Mouse (Mus musculus): ENCODE data around the gene Wdr44. TPM values are rescaled to one million over a fixed set of nuclear protein-coding genes. Genes with fewer than 3 reads are reported as not detected.
"Not testable (repeated sequence)": the region's sequence is repeated elsewhere in the genome, so short reads cannot be mapped to it uniquely, and the experiment has no call there.

Wdr44 gene
- polyA plus RNA-seq, 1 experiment from 2014 or later = 11.3 TPM

DNA sequence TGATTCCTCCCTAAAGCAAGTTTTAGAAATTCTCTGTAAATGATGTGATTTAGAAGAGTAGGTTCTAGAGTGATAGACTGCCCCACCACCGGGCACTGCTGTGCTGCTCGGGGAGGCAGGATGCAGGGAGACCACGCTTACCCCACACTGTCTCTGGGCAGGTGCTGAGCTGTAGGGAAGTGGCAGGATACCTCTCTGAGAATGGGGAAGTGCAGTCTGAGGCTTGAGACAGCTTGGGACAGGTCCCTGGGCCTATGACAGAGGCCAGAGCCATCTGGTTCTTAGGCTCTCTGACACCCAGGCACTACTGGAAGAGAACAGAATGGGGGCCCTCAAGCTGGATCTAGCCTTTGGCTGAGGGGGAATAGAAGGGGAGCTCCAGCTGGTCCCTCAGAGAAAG is 114.3 kb downstream of the Wdr44 start:
- WGBS = 86% methylated on average over 3 of the region's 3 CpGs

DNA sequence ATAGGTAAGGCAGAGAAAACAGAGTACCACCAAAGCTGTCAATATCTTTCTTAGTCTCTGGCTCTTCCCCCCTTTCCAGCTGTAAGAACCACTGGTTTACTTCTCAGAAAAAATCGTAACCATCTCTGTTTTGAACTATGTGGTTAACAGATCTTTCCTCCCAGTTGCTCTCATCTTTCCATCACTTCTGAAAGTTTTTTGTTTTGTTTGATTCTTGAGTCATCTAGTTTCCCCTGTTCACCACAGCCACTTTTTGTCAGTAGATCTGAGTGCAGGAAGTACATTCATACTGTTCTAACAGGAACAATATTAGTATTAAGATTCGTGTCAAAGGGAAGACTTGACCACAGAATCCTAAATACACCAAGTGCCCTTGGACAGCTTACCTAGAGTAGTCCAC is 117.5 kb downstream of the Wdr44 start:
- DNase-seq (ENCODE audit: low spot score) (no peak), ATAC-seq (no peak)
- H3K27ac ChIP-seq (ENCODE audit: low read depth, low read length) = no peak overlapping the region
- H3K4me1 ChIP-seq (ENCODE audit: control insufficient read depth, insufficient read depth, low read length) = no peaks in the 10 kb centered on the region
- no peak overlapping the region for H3K9ac ChIP-seq (ENCODE audit: low read length)
- H3K9me3 ChIP-seq (replicated peaks; ENCODE audit: control insufficient read depth, low read length) = no peaks in the 10 kb centered on the region
- H3K4me2 ChIP-seq (ENCODE audit: low read length) = no peak overlapping the region
- no peaks in the 10 kb centered on the region for H3K36me3 ChIP-seq (ENCODE audit: control insufficient read depth, insufficient read depth, low read length)
- H3K27me3 ChIP-seq (replicated peaks; ENCODE audit: control insufficient read depth, insufficient read depth, low read length) = no peaks in the 10 kb centered on the region
- H3K4me3 ChIP-seq (ENCODE audit: low read depth, low read length) = no peak overlapping the region
- 89% methylated on average over 2 of the region's 2 CpGs for WGBS

More for the DNA sequence above, 114.3 kb downstream of the Wdr44 start:
- H3K36me3 ChIP-seq (ENCODE audit: control insufficient read depth, insufficient read depth, low read length) = no peaks in the 10 kb centered on the region
- H3K4me1 ChIP-seq (ENCODE audit: control insufficient read depth, insufficient read depth, low read length) = no peaks in the 10 kb centered on the region
- H3K9me3 ChIP-seq (replicated peaks; ENCODE audit: control insufficient read depth, low read length) = no peaks in the 10 kb centered on the region
- H3K9ac ChIP-seq (ENCODE audit: low read length) = no peak overlapping the region
- no peak overlapping the region for H3K27ac ChIP-seq (ENCODE audit: low read depth, low read length)
- ATAC-seq = no peak
- no peak overlapping the region for H3K4me2 ChIP-seq (ENCODE audit: low read length)
- no peak for DNase-seq (ENCODE audit: low spot score)
- no peak overlapping the region for H3K4me3 ChIP-seq (ENCODE audit: low read depth, low read length)
- H3K27me3 ChIP-seq (replicated peaks; ENCODE audit: control insufficient read depth, insufficient read depth, low read length) = no peaks in the 10 kb centered on the region

DNA sequence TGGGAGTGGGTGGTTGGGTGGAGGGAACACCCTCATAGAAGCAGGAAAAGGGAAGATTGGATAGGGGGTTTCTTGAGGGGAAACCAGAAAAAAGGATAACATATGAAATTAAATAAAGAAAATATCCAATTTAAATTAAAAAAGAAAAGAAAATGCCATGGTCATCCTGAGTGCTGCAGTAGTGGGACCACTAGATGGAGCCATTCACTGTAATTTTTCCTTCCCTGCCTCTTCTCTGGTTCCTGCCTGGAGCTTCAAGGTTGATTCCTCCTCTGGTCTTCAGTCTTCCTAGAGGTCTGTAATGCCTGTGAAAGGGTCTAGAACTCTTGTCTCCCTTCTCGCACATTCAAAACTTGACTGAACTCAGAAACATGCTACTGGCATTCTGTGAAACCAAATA is 120.4 kb downstream of the Wdr44 start:
- H3K27ac ChIP-seq (ENCODE audit: low read depth, low read length); ATAC-seq; H3K27me3 ChIP-seq (replicated peaks; ENCODE audit: control insufficient read depth, insufficient read depth, low read length); H3K4me1 ChIP-seq (ENCODE audit: control insufficient read depth, insufficient read depth, low read length); H3K4me2 ChIP-seq (ENCODE audit: low read length); H3K9me3 ChIP-seq (replicated peaks; ENCODE audit: control insufficient read depth, low read length); H3K9ac ChIP-seq (ENCODE audit: low read length); H3K36me3 ChIP-seq (ENCODE audit: control insufficient read depth, insufficient read depth, low read length); DNase-seq (ENCODE audit: low spot score); H3K4me3 ChIP-seq (ENCODE audit: low read depth, low read length): not testable (repeated sequence)
- 74% methylated on average over 1 of the region's 1 CpGs for WGBS

DNA sequence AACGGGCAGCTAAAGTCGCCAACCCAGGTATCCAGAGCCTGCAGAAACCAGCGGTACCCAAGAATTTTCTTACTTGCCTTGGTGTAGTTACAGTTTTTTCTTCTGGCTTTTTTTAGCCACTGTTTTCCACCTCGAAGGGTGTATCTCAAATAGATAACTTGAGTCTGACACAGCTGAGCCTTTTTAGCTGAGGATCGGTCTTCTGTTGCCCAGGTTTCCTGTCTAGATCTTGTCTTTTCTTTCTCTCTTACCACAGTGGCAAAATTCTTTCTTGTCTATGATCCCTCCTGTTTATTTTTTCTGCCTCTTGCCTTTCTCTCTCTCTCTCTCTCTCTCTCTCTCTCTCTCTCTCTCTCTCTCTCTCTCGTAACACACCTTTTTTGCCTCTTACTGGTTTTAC is 130.0 kb downstream of the Wdr44 start:
- H3K4me2 ChIP-seq (ENCODE audit: low read length); H3K9ac ChIP-seq (ENCODE audit: low read length); H3K36me3 ChIP-seq (ENCODE audit: control insufficient read depth, insufficient read depth, low read length); DNase-seq (ENCODE audit: low spot score); H3K27ac ChIP-seq (ENCODE audit: low read depth, low read length); H3K4me3 ChIP-seq (ENCODE audit: low read depth, low read length); H3K4me1 ChIP-seq (ENCODE audit: control insufficient read depth, insufficient read depth, low read length); H3K27me3 ChIP-seq (replicated peaks; ENCODE audit: control insufficient read depth, insufficient read depth, low read length); H3K9me3 ChIP-seq (replicated peaks; ENCODE audit: control insufficient read depth, low read length); ATAC-seq: not testable (repeated sequence)
- WGBS = 88% methylated on average over 6 of the region's 6 CpGs

- ATAC-seq (no peak), DNase-seq (ENCODE audit: low spot score) (no peak)
- Histone ChIP-seq H3K36me3 (ENCODE audit: control insufficient read depth, insufficient read depth, low read length) (no peaks in the 10 kb centered on the region), H3K27ac (ENCODE audit: low read depth, low read length) (no peak overlapping the region), H3K27me3 (replicated peaks; ENCODE audit: control insufficient read depth, insufficient read depth, low read length) (no peaks in the 10 kb centered on the region), H3K9me3 (replicated peaks; ENCODE audit: control insufficient read depth, low read length) (no peaks in the 10 kb centered on the region), H3K9ac (ENCODE audit: low read length) (no peak overlapping the region), H3K4me2 (ENCODE audit: low read length) (no peak overlapping the region), H3K4me1 (ENCODE audit: control insufficient read depth, insufficient read depth, low read length) (no peaks in the 10 kb centered on the region), H3K4me3 (ENCODE audit: low read depth, low read length) (no peak overlapping the region)
- WGBS = 73% methylated on average over 19 of the region's 19 CpGs
These were observed 130.7 kb downstream of the Wdr44 start for GRCm38 (mm10) chrX:23823398-23824023.

GRCm38 (mm10) chrX:23833784-23834183 is 140.9 kb downstream of the Wdr44 start:
- H3K9me3 ChIP-seq (replicated peaks; ENCODE audit: control insufficient read depth, low read length); ATAC-seq; H3K27ac ChIP-seq (ENCODE audit: low read depth, low read length); H3K4me3 ChIP-seq (ENCODE audit: low read depth, low read length); H3K4me2 ChIP-seq (ENCODE audit: low read length); H3K36me3 ChIP-seq (ENCODE audit: control insufficient read depth, insufficient read depth, low read length); DNase-seq (ENCODE audit: low spot score); H3K4me1 ChIP-seq (ENCODE audit: control insufficient read depth, insufficient read depth, low read length); H3K9ac ChIP-seq (ENCODE audit: low read length); H3K27me3 ChIP-seq (replicated peaks; ENCODE audit: control insufficient read depth, insufficient read depth, low read length): not testable (repeated sequence)
- WGBS = 89% methylated on average over 11 of the region's 11 CpGs

- Histone ChIP-seq H3K4me3 (ENCODE audit: low read depth, low read length) (no peak overlapping the region), H3K9ac (ENCODE audit: low read length) (no peak overlapping the region), H3K27ac (ENCODE audit: low read depth, low read length) (no peak overlapping the region), H3K27me3 (replicated peaks; ENCODE audit: control insufficient read depth, insufficient read depth, low read length) (no peaks in the 10 kb centered on the region), H3K4me2 (ENCODE audit: low read length) (no peak overlapping the region), H3K4me1 (ENCODE audit: control insufficient read depth, insufficient read depth, low read length) (no peaks in the 10 kb centered on the region), H3K9me3 (replicated peaks; ENCODE audit: control insufficient read depth, low read length) (no peaks in the 10 kb centered on the region), H3K36me3 (ENCODE audit: control insufficient read depth, insufficient read depth, low read length) (no peaks in the 10 kb centered on the region)
- ATAC-seq (no peak), DNase-seq (ENCODE audit: low spot score) (no peak)
- whole genome bisulfite sequencing = 77% methylated on average over 1 of the region's 1 CpGs
These were observed 148.1 kb downstream of the Wdr44 start for GRCm38 (mm10) chrX:23840921-23841320.

Other genes starting within 250 kb of the Wdr44 start
- gene Gm4907, start 189.5 kb downstream of the Wdr44 start, polyA plus RNA-seq (2014; fragmentation: Nextera tagmentation; extraction: Ambion mirVana) = not detected in 2 replicates